Mouse (Mus musculus): ENCODE measurements at regions not wholly inside any gene's neighbourhood (a gene's known extent, or its start where the extent isn't known, plus 50 kb on each side); places are given as distances from the start of the nearest gene placed in this dataset.

DNA sequence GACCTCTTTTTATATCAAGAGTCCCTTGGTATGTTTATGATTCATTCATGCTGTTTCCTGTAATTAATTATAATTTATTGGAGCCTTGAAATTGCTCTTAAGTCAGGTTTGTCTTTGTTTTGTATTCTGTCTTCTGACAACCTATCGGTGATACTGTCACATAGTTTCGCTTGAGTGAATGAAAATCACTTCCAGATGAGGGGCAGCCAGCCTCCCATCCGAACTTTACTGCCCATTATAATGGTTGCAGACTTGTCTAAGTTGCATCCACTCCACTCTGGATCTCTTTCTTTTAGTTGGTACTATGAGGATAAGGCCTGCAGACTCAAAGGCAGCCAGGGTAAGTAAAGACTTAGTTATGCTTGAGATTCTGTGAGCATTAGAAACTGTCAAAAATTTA is 830.3 kb upstream of the Adgrl2 start:
- TF ChIP-seq CTCF (IDR thresholded peaks at IDR 0.05; ENCODE audit: extremely low read depth, insufficient read length, insufficient replicate concordance, low read depth, low read length): no peak
- no peak for TF ChIP-seq POLR2A (IDR thresholded peaks at IDR 0.05; ENCODE audit: low read depth, low read length)
